Comparison of ENCODE assay signal across 1 mouse cellular context in the genomic region with DNA sequence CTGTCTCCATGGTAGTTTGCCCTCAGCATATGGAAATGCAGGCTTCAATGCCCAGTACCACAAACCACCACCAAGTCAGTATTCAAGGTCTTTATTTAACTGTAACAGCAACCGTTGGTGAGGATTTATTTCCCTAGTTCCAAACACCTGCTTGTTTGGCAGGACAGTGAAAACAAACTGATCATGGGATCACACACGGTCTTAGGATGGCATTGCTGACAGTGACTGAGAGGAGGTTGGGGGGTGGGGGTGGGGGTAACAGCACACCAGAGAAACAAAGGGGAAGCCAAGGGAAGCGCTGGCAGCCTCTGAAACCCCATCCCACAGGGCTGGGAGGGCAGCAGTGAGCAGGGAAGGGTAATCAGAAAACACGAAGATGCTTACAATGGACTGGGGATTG.
A peak's percentile ranks its signal among the peaks of the same experiment; 100 is the strongest.
TF ChIP-seq lines count a peak whose summit lies in the region.

No protein-coding gene starts in this region.

TF ChIP-seq in MEL, 35 proteins besides CTCF, POLR2A, EP300 and RAD21:
- TF ChIP-seq TCF12 (IDR thresholded peaks at IDR 0.05; ENCODE audit: low read depth, low read length) (no peak), POLR2AphosphoS5 (IDR thresholded peaks at IDR 0.05; ENCODE audit: borderline replicate concordance, low read depth, low read length) (no peak), POLR2AphosphoS2 (IDR thresholded peaks at IDR 0.05; ENCODE audit: low read length) (peak; percentile 47; the same call in 1 of the 2 replicates)
